In genomic region chr7:31000505-31001020, GRCm38 (mm10) we compare ENCODE assay signal across 8 mouse cellular contexts. TPM values are rescaled to one million over a fixed set of nuclear protein-coding genes. Genes with fewer than 3 reads are reported as not detected.
DNase-seq lines count a peak whose midpoint lies in the region; ATAC-seq and TF ChIP-seq lines count a peak whose summit lies in the region.

No protein-coding gene starts in this region.

- H3K27me3 ChIP-seq in Patski = no peaks in the 10 kb centered on the region
- H3K27me3 ChIP-seq in embryonic facial prominence, embryonic 10.5 days (replicated peaks; ENCODE audit: low read depth, poor library complexity, severe bottlenecking) = no peaks in the 10 kb centered on the region
- H3K27me3 ChIP-seq in heart, postnatal 0 days (ENCODE audit: control insufficient read depth, insufficient read depth, low read length) = no peaks in the 10 kb centered on the region
- H3K27me3 ChIP-seq in splenic B cell, adult 2 months (ENCODE audit: control insufficient read depth, insufficient read depth, low read length, poor library complexity, severe bottlenecking) = no peaks in the 10 kb centered on the region
- H3K27me3 ChIP-seq in midbrain, embryonic 15.5 days (replicated peaks) = no peaks in the 10 kb centered on the region

- no peak overlapping the region for H3K27ac ChIP-seq in embryonic facial prominence, embryonic 10.5 days (replicated peaks)
- peak overlapping the region; percentile 86 for H3K27ac ChIP-seq in heart, postnatal 0 days (ENCODE audit: low read depth)
- no peak overlapping the region for H3K27ac ChIP-seq in midbrain, embryonic 15.5 days

- peak; percentile 90 for ATAC-seq in Patski
- peak; percentile 95 for ATAC-seq in heart, postnatal 0 days (ENCODE audit: insufficient read depth, low read depth)
- 0 out of 2 replicates have a peak, but pooled peaks have one; percentile 34 for ATAC-seq in megakaryocyte-erythroid progenitor cell, adult 5-6 weeks (replicated peaks; ENCODE audit: low FRiP score, low TSS enrichment, poor library complexity, severe bottlenecking)
- ATAC-seq in midbrain, embryonic 15.5 days (replicated peaks) = no peak

- no peak overlapping the region for H3K4me3 ChIP-seq in embryonic facial prominence, embryonic 10.5 days
- H3K4me3 ChIP-seq in heart, postnatal 0 days (ENCODE audit: low read depth, low read length) = no peak overlapping the region
- H3K4me3 ChIP-seq in midbrain, embryonic 15.5 days = no peak overlapping the region

- peaks cover 7% of the 10 kb centered on the region; the same call in 1 of the 2 replicates for H3K9me3 ChIP-seq in embryonic facial prominence, embryonic 10.5 days
- peaks cover 5% of the 10 kb centered on the region; the same call in 1 of the 2 replicates for H3K9me3 ChIP-seq in heart, postnatal 0 days (replicated peaks; ENCODE audit: control insufficient read depth, low read length)
- H3K9me3 ChIP-seq in midbrain, embryonic 15.5 days = no peaks in the 10 kb centered on the region

- CTCF ChIA-PET in Patski (lab: Charles Lee) = no interaction called here

- peak; percentile 74 for DNase-seq in CD4-positive helper T cell, adult 2 months (ENCODE audit: low read depth, low spot score)
- DNase-seq in Patski (ENCODE audit: low read depth, low spot score) = peak; percentile 73
- peak; percentile 16 for DNase-seq in embryonic facial prominence, embryonic 10.5 days (ENCODE audit: low spot score)
- DNase-seq in heart, postnatal 0 days (ENCODE audit: low spot score) = peak; percentile 93
- DNase-seq in left cerebral cortex, postnatal 25 days (ENCODE audit: low spot score in 2 of 2) = peak; percentile 36 to 39
- peak; percentile 68 for DNase-seq in splenic B cell, adult 2 months (ENCODE audit: low read depth, low spot score)

- H3K4me1 ChIP-seq in embryonic facial prominence, embryonic 10.5 days = peaks cover 3% of the 10 kb centered on the region
- H3K4me1 ChIP-seq in heart, postnatal 0 days (ENCODE audit: control insufficient read depth, insufficient read depth) = peaks cover 20% of the 10 kb centered on the region
- no peaks in the 10 kb centered on the region for H3K4me1 ChIP-seq in midbrain, embryonic 15.5 days

- WGBS in embryonic facial prominence, embryonic 10.5 days = 69% methylated on average over 7 of the region's 7 CpGs
- WGBS in heart, postnatal 0 days = 1% methylated on average over 7 of the region's 7 CpGs
- WGBS in midbrain, embryonic 15.5 days = 56% methylated on average over 7 of the region's 7 CpGs

- no peak for TF ChIP-seq CTCF in Patski (IDR thresholded peaks at IDR 0.05)
- TF ChIP-seq CTCF in heart, postnatal 0 days (IDR thresholded peaks at IDR 0.05; ENCODE audit: low read depth) = no peak

- in situ Hi-C loops in Patski (cut with MboI; ENCODE audit: low pct_unique_long_range_greater_than_20kb) = no loop called here

- TF ChIP-seq EP300 in heart, postnatal 0 days (IDR thresholded peaks at IDR 0.05; ENCODE audit: low read depth) = peak; percentile 80

- POLR2A ChIA-PET in Patski (lab: Charles Lee) = interaction anchor here (0.5 kb wide), 1 partner anchor 44 kb away, joined by 4 read pairs; the partner anchor contains the start of gene Usf2

- intact Hi-C loops in left cerebral cortex, postnatal 25 days (cut with DNase I) = no loop called here

- no peak overlapping the region for H3K9ac ChIP-seq in heart, postnatal 0 days (replicated peaks; ENCODE audit: low read depth, low read length)
- no peak overlapping the region for H3K9ac ChIP-seq in midbrain, embryonic 15.5 days

- H3K36me3 ChIP-seq in embryonic facial prominence, embryonic 10.5 days (replicated peaks) = no peaks in the 10 kb centered on the region
- H3K36me3 ChIP-seq in heart, postnatal 0 days (replicated peaks; ENCODE audit: control insufficient read depth, insufficient read depth, low read length) = no peaks in the 10 kb centered on the region
- no peaks in the 10 kb centered on the region for H3K36me3 ChIP-seq in splenic B cell, adult 2 months (ENCODE audit: control insufficient read depth, insufficient read depth, low read length, poor library complexity, severe bottlenecking)
- H3K36me3 ChIP-seq in midbrain, embryonic 15.5 days (replicated peaks) = no peaks in the 10 kb centered on the region

- peak overlapping the region; percentile 22; the same call in 1 of the 2 replicates for H3K4me2 ChIP-seq in heart, postnatal 0 days (ENCODE audit: low read depth, low read length)
- no peak overlapping the region for H3K4me2 ChIP-seq in midbrain, embryonic 15.5 days

RNA-seq across cellular contexts. Expression of gene Fam187b, which starts 27.0 kb away (rescaled TPM):
- 1.0 TPM for polyA plus RNA-seq in Patski (2021)
- 2.9 and 3.3 TPM in 2 replicates for polyA plus RNA-seq in embryonic facial prominence, embryonic 10.5 days (2016; fragmentation: Nextera tagmentation; extraction: Ambion mirVana)
- total RNA-seq in heart, postnatal 0 days (2014; rRNA removed; ENCODE audit: low replicate concordance) = 0.77 TPM in 1 of 2 replicates, not detected in the other
- 0.18 and 0.58 TPM in 2 replicates for polyA plus RNA-seq in heart, postnatal 0 days (2015; fragmentation: Nextera tagmentation; extraction: Ambion mirVana)
- total RNA-seq in left cerebral cortex, postnatal 25 days (2021) = not detected
- total RNA-seq in megakaryocyte-erythroid progenitor cell, adult 5-6 weeks (2014; fragmentation: Nextera tagmentation) = not detected in 2 replicates
- total RNA-seq in megakaryocyte-erythroid progenitor cell, adult 5-6 weeks (2017) = not detected in 2 replicates
- 0.23 and 0.68 TPM in 2 replicates for polyA plus RNA-seq in midbrain, embryonic 15.5 days (2015; fragmentation: Nextera tagmentation; extraction: Ambion mirVana)

RNA-seq across cellular contexts. Expression of gene Lsr, which starts 27.3 kb away (rescaled TPM):
- 15.1 TPM for polyA plus RNA-seq in Patski (2021)
- 33.1 and 33.4 TPM in 2 replicates for polyA plus RNA-seq in embryonic facial prominence, embryonic 10.5 days (2016; fragmentation: Nextera tagmentation; extraction: Ambion mirVana)
- total RNA-seq in heart, postnatal 0 days (2014; rRNA removed; ENCODE audit: low replicate concordance) = 6.2 and 12.8 TPM in 2 replicates
- 4.0 and 4.1 TPM in 2 replicates for polyA plus RNA-seq in heart, postnatal 0 days (2015; fragmentation: Nextera tagmentation; extraction: Ambion mirVana)
- 1 to 10 TPM; 8.8 to 9.9 TPM for total RNA-seq in left cerebral cortex, postnatal 25 days (2021)
- not detected in 2 replicates for total RNA-seq in megakaryocyte-erythroid progenitor cell, adult 5-6 weeks (2014; fragmentation: Nextera tagmentation)
- total RNA-seq in megakaryocyte-erythroid progenitor cell, adult 5-6 weeks (2017) = 0.11 and 0.99 TPM in 2 replicates
- polyA plus RNA-seq in midbrain, embryonic 15.5 days (2015; fragmentation: Nextera tagmentation; extraction: Ambion mirVana) = 21.7 and 24.3 TPM in 2 replicates

RNA-seq across cellular contexts. Expression of gene Fxyd5, which starts 41.7 kb away (rescaled TPM):
- 2.2 TPM for polyA plus RNA-seq in Patski (2021)
- 9.1 and 9.5 TPM in 2 replicates for polyA plus RNA-seq in embryonic facial prominence, embryonic 10.5 days (2016; fragmentation: Nextera tagmentation; extraction: Ambion mirVana)
- total RNA-seq in heart, postnatal 0 days (2014; rRNA removed; ENCODE audit: low replicate concordance) = 54.3 and 69.7 TPM in 2 replicates
- 41.5 and 46.4 TPM in 2 replicates for polyA plus RNA-seq in heart, postnatal 0 days (2015; fragmentation: Nextera tagmentation; extraction: Ambion mirVana)
- total RNA-seq in left cerebral cortex, postnatal 25 days (2021) = 10 to 100 TPM; 22.6 to 27.8 TPM
- 27.6 and 29.5 TPM in 2 replicates for total RNA-seq in megakaryocyte-erythroid progenitor cell, adult 5-6 weeks (2014; fragmentation: Nextera tagmentation)
- 41.7 and 47.6 TPM in 2 replicates for total RNA-seq in megakaryocyte-erythroid progenitor cell, adult 5-6 weeks (2017)
- polyA plus RNA-seq in midbrain, embryonic 15.5 days (2015; fragmentation: Nextera tagmentation; extraction: Ambion mirVana) = 24.8 and 26.8 TPM in 2 replicates

RNA-seq across cellular contexts. Expression of gene Usf2, which starts 44.0 kb away (rescaled TPM):
- polyA plus RNA-seq in Patski (2021) = 114 TPM
- polyA plus RNA-seq in embryonic facial prominence, embryonic 10.5 days (2016; fragmentation: Nextera tagmentation; extraction: Ambion mirVana) = 25.1 and 29.6 TPM in 2 replicates
- 101 and 109 TPM in 2 replicates for total RNA-seq in heart, postnatal 0 days (2014; rRNA removed; ENCODE audit: low replicate concordance)
- polyA plus RNA-seq in heart, postnatal 0 days (2015; fragmentation: Nextera tagmentation; extraction: Ambion mirVana) = 16.5 and 16.7 TPM in 2 replicates
- total RNA-seq in left cerebral cortex, postnatal 25 days (2021) = 100 to 1,000 TPM; 139 to 144 TPM
- 56.5 and 84.3 TPM in 2 replicates for total RNA-seq in megakaryocyte-erythroid progenitor cell, adult 5-6 weeks (2014; fragmentation: Nextera tagmentation)
- total RNA-seq in megakaryocyte-erythroid progenitor cell, adult 5-6 weeks (2017) = 71.7 and 126 TPM in 2 replicates
- 32.3 and 32.6 TPM in 2 replicates for polyA plus RNA-seq in midbrain, embryonic 15.5 days (2015; fragmentation: Nextera tagmentation; extraction: Ambion mirVana)

RNA-seq across cellular contexts. Expression of gene Fxyd7, which starts 50.7 kb away (rescaled TPM):
- not detected for polyA plus RNA-seq in Patski (2021)
- polyA plus RNA-seq in embryonic facial prominence, embryonic 10.5 days (2016; fragmentation: Nextera tagmentation; extraction: Ambion mirVana) = 0.55 and 3.1 TPM in 2 replicates
- 5.8 TPM in 1 of 2 replicates, not detected in the other for total RNA-seq in heart, postnatal 0 days (2014; rRNA removed; ENCODE audit: low replicate concordance)
- polyA plus RNA-seq in heart, postnatal 0 days (2015; fragmentation: Nextera tagmentation; extraction: Ambion mirVana) = 0.67 and 0.72 TPM in 2 replicates
- 100 to 1,000 TPM; 185 to 232 TPM for total RNA-seq in left cerebral cortex, postnatal 25 days (2021)
- not detected in 2 replicates for total RNA-seq in megakaryocyte-erythroid progenitor cell, adult 5-6 weeks (2014; fragmentation: Nextera tagmentation)
- not detected in 2 replicates for total RNA-seq in megakaryocyte-erythroid progenitor cell, adult 5-6 weeks (2017)
- polyA plus RNA-seq in midbrain, embryonic 15.5 days (2015; fragmentation: Nextera tagmentation; extraction: Ambion mirVana) = 174 and 186 TPM in 2 replicates

Comparison
In these comparisons a context has a peak if more than half of its experiments do, and no peak if none do; other contexts are left out.
1. DNase-seq: peak in every context shown above with its lines; median percentile 93 in heart, postnatal 0 days; 74 in CD4-positive helper T cell, adult 2 months; 73 in Patski; 68 in splenic B cell, adult 2 months; 38 in left cerebral cortex, postnatal 25 days; 16 in embryonic facial prominence, embryonic 10.5 days.